Comparison of ENCODE assay signal across 22 mouse cellular contexts in the genomic region with DNA sequence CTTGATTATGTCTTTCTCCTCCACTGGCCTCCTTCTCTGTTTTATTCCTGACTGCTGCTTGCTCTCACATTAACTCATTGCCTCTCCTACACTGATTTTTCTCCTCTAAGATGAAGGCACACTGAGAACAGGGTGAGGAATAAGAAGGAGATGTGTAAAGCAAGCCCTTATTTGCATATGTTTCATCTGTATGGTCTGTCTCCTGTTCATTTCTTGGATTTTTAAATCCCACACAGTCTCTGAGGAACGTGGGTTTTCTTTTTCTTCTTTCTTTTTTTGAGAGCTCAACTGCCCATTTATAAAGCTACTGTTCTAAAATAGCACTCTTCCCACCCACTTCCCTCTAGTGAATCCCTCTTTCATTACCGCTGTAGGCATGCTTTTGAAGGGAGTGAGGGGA.
DNase-seq lines count a peak whose midpoint lies in the region; ATAC-seq lines count a peak whose summit lies in the region.
"Had no signal": no experiment of that assay in that cellular context is flagged by ENCODE, and none has a peak within 500 bp of the region (broad histone marks: within the 10 kb centered on the region; RNA-seq: fewer than 3 reads in every experiment).

No protein-coding gene starts in this region.

- WGBS in hindbrain, embryonic 13.5 days = 37% methylated on average over 2 of the region's 2 CpGs
- WGBS in hindbrain, embryonic 16.5 days = 36% methylated on average over 2 of the region's 2 CpGs
- WGBS in midbrain, embryonic 13.5 days = 28% methylated on average over 2 of the region's 2 CpGs
- 75% methylated on average over 2 of the region's 2 CpGs for WGBS in midbrain, embryonic 11.5 days
- 22% methylated on average over 2 of the region's 2 CpGs for WGBS in midbrain, embryonic 16.5 days

- H3K27me3 ChIP-seq in hindbrain, embryonic 13.5 days = no peaks in the 10 kb centered on the region
- no peaks in the 10 kb centered on the region for H3K27me3 ChIP-seq in hindbrain, embryonic 16.5 days (replicated peaks; ENCODE audit: control insufficient read depth, insufficient read depth, low read length)
- H3K27me3 ChIP-seq in midbrain, embryonic 13.5 days = no peaks in the 10 kb centered on the region
- no peaks in the 10 kb centered on the region for H3K27me3 ChIP-seq in midbrain, embryonic 11.5 days (ENCODE audit: control insufficient read depth, insufficient read depth, low read length)
- H3K27me3 ChIP-seq in midbrain, embryonic 16.5 days (ENCODE audit: control insufficient read depth, insufficient read depth, low read depth, low read length) = no peaks in the 10 kb centered on the region
- H3K27me3 ChIP-seq: embryonic facial prominence, embryonic 12.5 days; heart, embryonic 15.5 days; liver, embryonic 12.5 days had no signal

- no peak for DNase-seq in midbrain, embryonic 11.5 days (ENCODE audit: low spot score, missing footprints)
- no peak for DNase-seq in urinary bladder, postnatal 14 days (ENCODE audit: low spot score)
- DNase-seq in kidney, postnatal 4 days = no peak
- DNase-seq: adrenal gland, adult 8-10 months; cerebellum, adult 2 months; cerebellum, postnatal 25 days; kidney, adult 8-10 months; kidney, postnatal 10 days; layer of hippocampus, postnatal 36 days; lung, adult 18-20 months; lung, postnatal 10 days; thymus, postnatal 25 days had no signal

- H3K9me3 ChIP-seq in hindbrain, embryonic 13.5 days = no peaks in the 10 kb centered on the region
- no peaks in the 10 kb centered on the region for H3K9me3 ChIP-seq in hindbrain, embryonic 16.5 days (ENCODE audit: control insufficient read depth, low read length)
- H3K9me3 ChIP-seq in midbrain, embryonic 13.5 days = no peaks in the 10 kb centered on the region
- no peaks in the 10 kb centered on the region for H3K9me3 ChIP-seq in midbrain, embryonic 11.5 days (ENCODE audit: control insufficient read depth, low read length)
- H3K9me3 ChIP-seq in midbrain, embryonic 16.5 days (replicated peaks; ENCODE audit: control insufficient read depth, low read length, poor library complexity, severe bottlenecking) = no peaks in the 10 kb centered on the region
- H3K9me3 ChIP-seq: embryonic facial prominence, embryonic 12.5 days; heart, embryonic 15.5 days; limb, embryonic 13.5 days; liver, embryonic 12.5 days had no signal

- H3K27ac ChIP-seq in hindbrain, embryonic 13.5 days = peak overlapping the region; percentile 27
- H3K27ac ChIP-seq in hindbrain, embryonic 16.5 days (ENCODE audit: low read depth, low read length) = no peak overlapping the region
- H3K27ac ChIP-seq in midbrain, embryonic 13.5 days = peak overlapping the region; percentile 67
- no peak overlapping the region for H3K27ac ChIP-seq in midbrain, embryonic 11.5 days (ENCODE audit: low read depth, low read length)
- peak overlapping the region; percentile 38 for H3K27ac ChIP-seq in midbrain, embryonic 16.5 days (ENCODE audit: low read length)
- H3K27ac ChIP-seq: embryonic facial prominence, embryonic 12.5 days; heart, embryonic 15.5 days; limb, embryonic 13.5 days; liver, embryonic 12.5 days had no signal

- peaks cover 78% of the 10 kb centered on the region for H3K4me1 ChIP-seq in hindbrain, embryonic 13.5 days (replicated peaks)
- H3K4me1 ChIP-seq in hindbrain, embryonic 16.5 days (ENCODE audit: control insufficient read depth, insufficient read depth, low read depth, low read length) = peaks cover 66% of the 10 kb centered on the region
- peaks cover 74% of the 10 kb centered on the region for H3K4me1 ChIP-seq in midbrain, embryonic 13.5 days (replicated peaks)
- peaks cover 11% of the 10 kb centered on the region for H3K4me1 ChIP-seq in midbrain, embryonic 11.5 days (ENCODE audit: control insufficient read depth, insufficient read depth, low read length)
- peaks cover 80% of the 10 kb centered on the region for H3K4me1 ChIP-seq in midbrain, embryonic 16.5 days (ENCODE audit: control insufficient read depth, insufficient read depth, low read length)
- H3K4me1 ChIP-seq: liver, embryonic 12.5 days had no signal

- no peak overlapping the region for H3K4me2 ChIP-seq in hindbrain, embryonic 13.5 days
- no peak overlapping the region for H3K4me2 ChIP-seq in hindbrain, embryonic 16.5 days (ENCODE audit: low read length)
- H3K4me2 ChIP-seq in midbrain, embryonic 13.5 days (replicated peaks) = no peak overlapping the region
- no peak overlapping the region for H3K4me2 ChIP-seq in midbrain, embryonic 11.5 days
- H3K4me2 ChIP-seq in midbrain, embryonic 16.5 days (ENCODE audit: low read length) = no peak overlapping the region
- H3K4me2 ChIP-seq: embryonic facial prominence, embryonic 12.5 days; heart, embryonic 15.5 days; limb, embryonic 13.5 days; liver, embryonic 12.5 days had no signal

- no peak overlapping the region for H3K9ac ChIP-seq in hindbrain, embryonic 13.5 days
- H3K9ac ChIP-seq in hindbrain, embryonic 16.5 days (ENCODE audit: low read depth, low read length) = no peak overlapping the region; the same call in 1 of the 2 replicates
- H3K9ac ChIP-seq in midbrain, embryonic 13.5 days (replicated peaks) = no peak overlapping the region
- H3K9ac ChIP-seq in midbrain, embryonic 11.5 days (ENCODE audit: low read length) = no peak overlapping the region
- H3K9ac ChIP-seq in midbrain, embryonic 16.5 days (ENCODE audit: low read depth, low read length) = 0 out of 2 replicates have a peak overlapping the region, but pooled peaks have one; percentile 7
- H3K9ac ChIP-seq: embryonic facial prominence, embryonic 12.5 days; heart, embryonic 15.5 days; limb, embryonic 13.5 days; liver, embryonic 12.5 days had no signal

- H3K36me3 ChIP-seq in hindbrain, embryonic 13.5 days = no peaks in the 10 kb centered on the region
- H3K36me3 ChIP-seq in hindbrain, embryonic 16.5 days (ENCODE audit: control insufficient read depth, insufficient read depth, low read length) = no peaks in the 10 kb centered on the region
- no peaks in the 10 kb centered on the region for H3K36me3 ChIP-seq in midbrain, embryonic 13.5 days
- no peaks in the 10 kb centered on the region for H3K36me3 ChIP-seq in midbrain, embryonic 11.5 days (ENCODE audit: control insufficient read depth, insufficient read depth, low read length)
- H3K36me3 ChIP-seq in midbrain, embryonic 16.5 days (ENCODE audit: control insufficient read depth, insufficient read depth, low read length) = no peaks in the 10 kb centered on the region
- H3K36me3 ChIP-seq: embryonic facial prominence, embryonic 12.5 days; heart, embryonic 15.5 days; limb, embryonic 13.5 days; liver, embryonic 12.5 days had no signal

- no peak overlapping the region for H3K4me3 ChIP-seq in hindbrain, embryonic 13.5 days
- no peak overlapping the region for H3K4me3 ChIP-seq in hindbrain, embryonic 16.5 days (ENCODE audit: low read length)
- H3K4me3 ChIP-seq in midbrain, embryonic 13.5 days (replicated peaks) = no peak overlapping the region
- H3K4me3 ChIP-seq in midbrain, embryonic 11.5 days (ENCODE audit: low read depth, low read length) = no peak overlapping the region
- no peak overlapping the region for H3K4me3 ChIP-seq in midbrain, embryonic 16.5 days (ENCODE audit: low read depth, low read length)
- H3K4me3 ChIP-seq: embryonic facial prominence, embryonic 12.5 days; heart, embryonic 15.5 days; limb, embryonic 13.5 days; liver, embryonic 12.5 days had no signal

- no peak for ATAC-seq in hindbrain, embryonic 13.5 days (ENCODE audit: low FRiP score)
- ATAC-seq in hindbrain, embryonic 16.5 days = no peak
- ATAC-seq in midbrain, embryonic 13.5 days = no peak
- ATAC-seq in midbrain, embryonic 11.5 days (ENCODE audit: low FRiP score) = no peak
- ATAC-seq in midbrain, embryonic 16.5 days = no peak
- ATAC-seq: activated CD4-positive, CD25-positive, alpha-beta regulatory T cell, adult 4 months; forebrain, embryonic 16.5 days; liver, embryonic 12.5 days had no signal

Comparison
In these comparisons a context has a peak if more than half of its experiments do, and no peak if none do; other contexts are left out.
1. H3K27ac ChIP-seq: peak in hindbrain, embryonic 13.5 days (single experiment), midbrain, embryonic 13.5 days (single experiment) and midbrain, embryonic 16.5 days (single experiment); none in hindbrain, embryonic 16.5 days (single experiment) and midbrain, embryonic 11.5 days (single experiment).